Mouse (Mus musculus) embryonic facial prominence, embryonic 14.5 days (tissue): ENCODE results near the gene Gse1. TPM values are rescaled to one million over a fixed set of nuclear protein-coding genes. Genes with fewer than 3 reads are reported as not detected.

Source experiments
- ATAC-seq: fragments of 200-750 bp; cut with Nextera tagmentation; 2 replicates; pipeline ENCODE4 v1.8.0; 2017; ENCODE audit warnings: low read depth, moderate number of reproducible peaks, moderate TSS enrichment
- DNase-seq: peaks from one replicate; pipeline ENCODE4 v3.0.0-alpha.2; 2015; ENCODE audit warnings: low spot score
- H3K27ac ChIP-seq: fragments of 300-500 bp; sonication (generic); replicated peaks from 2 replicates; pipeline ENCODE4 v1.5.1; 2014; ENCODE audit warnings: low read depth, mild to moderate bottlenecking, low read length, moderate library complexity
- H3K27me3 ChIP-seq: fragments of 300-500 bp; sonication (generic); replicated peaks from 2 replicates; pipeline ENCODE4 v1.6.1; 2014; ENCODE audit warnings: low read length; ENCODE audit not compliant: control insufficient read depth, insufficient read depth
- H3K36me3 ChIP-seq: fragments of 300-500 bp; sonication (generic); 2 replicates; pipeline ENCODE4 v1.6.1; 2014; ENCODE audit warnings: low read length, mixed read lengths; ENCODE audit not compliant: control insufficient read depth, insufficient read depth
- H3K4me1 ChIP-seq: fragments of 300-500 bp; sonication (generic); 2 replicates; pipeline ENCODE4 v1.6.1; 2014; ENCODE audit warnings: antibody characterized with exemption, low read length; ENCODE audit not compliant: control insufficient read depth, insufficient read depth
- H3K4me2 ChIP-seq: fragments of 300-500 bp; sonication (generic); 2 replicates; pipeline ENCODE4 v1.6.1; 2014; ENCODE audit warnings: low read depth, mild to moderate bottlenecking, low read length, moderate library complexity, mixed read lengths
- H3K4me3 ChIP-seq: fragments of 300-500 bp; sonication (generic); 2 replicates; pipeline ENCODE4 v1.5.1; 2014; ENCODE audit warnings: low read depth, mild to moderate bottlenecking, low read length
- H3K9ac ChIP-seq: fragments of 300-500 bp; sonication (generic); 2 replicates; pipeline ENCODE4 v1.6.1; 2014; ENCODE audit warnings: low read depth, mild to moderate bottlenecking, low read length, moderate library complexity, mixed read lengths
- H3K9me3 ChIP-seq: fragments of 300-500 bp; sonication (generic); 2 replicates; pipeline ENCODE4 v1.6.1; 2016; ENCODE audit warnings: low read length; ENCODE audit not compliant: control insufficient read depth
- WGBS: fragments of 180-500 bp; shearing (Covaris S2); extraction: QIAGEN DNeasy Blood & Tissue Kit; methylation state at CpG from one replicate; pipeline ENCODE4 v1.1.7; 2014; 5-methylcytosine and 5-hydroxymethylcytosine counted together
- polyA plus RNA-seq: library from polyadenylated mRNA; unstranded; fragments of >200 nt; fragmentation: Nextera tagmentation; extraction: Ambion mirVana; gene quantifications from 2 replicates; pipeline ENCODE4 v1.2.1, GENCODE M21; 2014

The Gse1 gene
- polyA plus RNA-seq, 1 experiment from 2014 or later: 8.7 TPM

DNA sequence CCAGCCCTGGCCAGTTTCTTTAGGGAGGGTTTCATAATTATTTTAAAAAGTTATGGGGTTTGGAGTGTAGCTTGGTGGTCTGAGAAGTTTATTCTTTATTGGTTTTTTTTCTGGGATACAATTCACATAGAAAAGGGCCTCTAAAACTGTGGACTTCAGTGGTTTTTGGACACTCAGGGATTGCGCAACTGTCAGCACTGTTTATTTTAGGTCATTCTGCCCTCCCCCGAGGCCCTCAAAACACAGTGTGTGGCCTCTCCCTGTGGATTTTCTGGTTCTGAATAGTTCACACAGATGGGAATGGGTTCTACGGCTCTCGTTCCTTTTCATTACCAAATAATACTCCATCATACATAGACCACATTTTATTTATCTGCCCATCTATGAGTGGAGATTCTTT, 15.0 kb downstream of the Gse1 start:
- Histone ChIP-seq H3K27me3 (no peaks in the 10 kb centered on the region), H3K4me3 (no peak overlapping the region), H3K9me3 (0 out of 2 replicates have a peak, but pooled peaks cover 4% of the 10 kb centered on the region), H3K27ac (no peak overlapping the region), H3K4me2 (no peak overlapping the region), H3K4me1 (no peaks in the 10 kb centered on the region), H3K36me3 (peaks cover 23% of the 10 kb centered on the region), H3K9ac (no peak overlapping the region)
- DNase-seq: no peak
- 90% methylated on average over 4 of the region's 4 CpGs for WGBS
- ATAC-seq: no peak

DNA sequence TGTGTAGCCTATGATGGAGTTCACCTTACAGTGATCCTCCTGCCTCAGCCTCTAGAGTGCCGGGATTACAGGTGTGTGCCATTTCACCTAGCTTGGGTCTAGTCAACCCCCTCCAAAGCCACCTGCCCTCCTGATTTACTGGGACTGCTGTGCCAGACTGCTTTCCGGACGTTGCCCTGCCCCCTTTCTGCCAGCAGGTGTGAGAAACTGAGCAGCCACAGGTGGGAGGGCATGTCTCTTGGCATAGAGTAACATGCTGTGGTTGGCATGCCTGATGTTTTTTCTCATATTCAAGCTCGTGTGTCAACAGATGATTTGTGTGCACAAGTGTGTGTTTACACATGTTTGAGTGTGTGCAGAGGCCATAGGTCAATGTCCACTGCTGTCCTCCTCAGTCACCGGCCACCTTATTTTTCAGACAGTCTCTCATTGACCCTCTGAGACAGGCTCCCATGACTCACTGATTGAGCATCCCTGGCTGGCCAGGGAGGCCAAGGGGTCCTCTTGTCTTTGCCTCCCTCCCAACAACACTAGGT, 15.7 kb downstream of the Gse1 start:
- no peak overlapping the region for H3K4me2 ChIP-seq
- H3K27me3 ChIP-seq: no peaks in the 10 kb centered on the region
- H3K27ac ChIP-seq: no peak overlapping the region
- DNase-seq (no peak), ATAC-seq (no peak)
- H3K4me3 ChIP-seq: no peak overlapping the region
- H3K9me3 ChIP-seq: 0 out of 2 replicates have a peak, but pooled peaks cover 4% of the 10 kb centered on the region
- no peak overlapping the region for H3K9ac ChIP-seq
- peaks cover 22% of the 10 kb centered on the region for H3K36me3 ChIP-seq
- no peaks in the 10 kb centered on the region for H3K4me1 ChIP-seq
- 90% methylated on average over 5 of the region's 5 CpGs for WGBS

DNA sequence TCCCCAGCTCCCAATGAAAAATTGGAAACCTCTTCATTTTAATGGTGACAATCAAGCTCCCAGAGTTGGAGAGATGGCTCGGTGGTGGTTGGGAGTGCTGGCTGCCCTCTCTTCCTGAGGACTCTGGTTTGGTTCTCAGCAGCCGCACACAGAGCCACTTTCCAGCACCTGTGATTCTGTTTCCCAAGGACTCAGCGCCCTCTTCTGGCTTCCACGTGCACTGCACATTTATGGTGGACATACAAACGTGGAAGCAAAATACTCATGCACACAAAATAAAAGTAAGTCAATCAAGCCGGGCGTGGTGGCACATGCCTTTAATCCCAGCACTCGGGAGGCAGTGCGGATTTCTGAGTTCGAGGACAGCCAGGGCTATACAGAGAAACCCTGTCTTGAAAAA, 16.3 kb downstream of the Gse1 start:
- 92% methylated on average over 10 of the region's 10 CpGs for WGBS
- no peak for DNase-seq
- peaks cover 22% of the 10 kb centered on the region for H3K36me3 ChIP-seq

DNA sequence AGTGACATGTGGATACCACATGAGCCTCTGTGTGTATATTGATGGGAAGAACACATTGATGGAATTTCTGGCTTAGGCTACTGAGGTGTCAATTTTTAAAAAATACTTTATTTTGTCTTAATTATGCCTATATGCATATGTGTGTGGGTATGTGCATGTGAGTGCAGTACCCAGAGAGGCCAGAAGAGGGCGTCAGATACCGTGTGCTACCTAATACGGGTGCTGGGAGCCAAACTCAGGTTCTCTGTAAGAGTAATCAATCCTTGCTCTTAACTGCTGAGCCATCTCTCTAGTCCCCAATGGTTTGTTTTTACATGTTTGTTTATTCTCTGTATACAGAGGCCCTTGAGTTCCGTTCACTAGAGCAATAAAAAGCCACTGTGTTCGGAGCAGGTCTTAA, 19.4 kb downstream of the Gse1 start:
- no peak for ATAC-seq
- no peak overlapping the region for H3K9ac ChIP-seq
- 0 out of 2 replicates have a peak, but pooled peaks cover 4% of the 10 kb centered on the region for H3K9me3 ChIP-seq
- no peak overlapping the region for H3K4me2 ChIP-seq
- DNase-seq: no peak
- H3K36me3 ChIP-seq: peaks cover 13% of the 10 kb centered on the region
- H3K27ac ChIP-seq: no peak overlapping the region
- H3K4me1 ChIP-seq: peaks cover 21% of the 10 kb centered on the region; the same call in 1 of the 2 replicates
- no peaks in the 10 kb centered on the region for H3K27me3 ChIP-seq
- no peak overlapping the region for H3K4me3 ChIP-seq
- 84% methylated on average over 5 of the region's 5 CpGs for WGBS

More for the DNA sequence above, 16.3 kb downstream of the Gse1 start:
- no peak for ATAC-seq
- Histone ChIP-seq H3K4me3 (no peak overlapping the region), H3K27me3 (no peaks in the 10 kb centered on the region), H3K4me2 (no peak overlapping the region), H3K9ac (no peak overlapping the region), H3K4me1 (peaks cover 4% of the 10 kb centered on the region; the same call in 1 of the 2 replicates), H3K9me3 (0 out of 2 replicates have a peak, but pooled peaks cover 4% of the 10 kb centered on the region), H3K27ac (no peak overlapping the region)

DNA sequence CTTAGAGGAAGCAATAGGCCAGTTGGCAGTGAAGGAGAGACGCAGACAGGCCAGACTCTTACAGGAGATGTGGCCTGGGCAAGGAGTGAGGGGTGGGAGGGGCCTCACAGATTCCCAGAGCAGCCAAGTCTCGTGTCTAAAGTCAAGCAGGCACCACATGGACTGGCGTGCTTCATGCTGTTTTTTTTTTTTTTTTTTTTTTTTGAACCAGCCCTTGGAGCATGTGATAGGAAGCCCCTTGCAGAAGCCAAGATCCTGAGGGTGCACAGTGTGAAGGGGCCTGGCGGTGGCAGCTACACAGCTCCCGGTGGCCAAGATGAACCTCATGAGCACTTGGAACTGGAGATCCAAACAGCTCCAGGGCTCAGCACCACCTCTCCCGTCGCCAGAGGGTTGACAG, 19.8 kb downstream of the Gse1 start:
- no peak overlapping the region for H3K9ac ChIP-seq

DNA sequence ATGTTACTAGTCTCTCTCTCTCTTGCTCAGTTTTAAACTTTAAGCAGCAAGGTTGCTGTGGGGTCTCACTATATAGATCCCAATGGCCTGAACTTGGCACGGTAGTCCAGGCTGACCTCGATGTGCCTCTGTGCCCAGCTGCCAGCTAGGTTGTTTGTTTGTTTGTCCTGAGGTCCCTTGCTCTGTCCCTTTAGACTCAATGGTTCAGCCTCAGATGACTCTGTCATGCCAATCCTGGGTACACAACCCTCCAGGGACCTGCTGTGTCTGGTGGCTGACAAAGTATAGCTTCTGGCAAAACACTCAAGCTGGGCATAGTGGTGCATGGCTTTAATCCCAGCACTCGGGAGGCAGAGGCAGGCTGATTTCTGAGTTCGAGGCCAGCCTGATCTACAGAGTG, 20.2 kb downstream of the Gse1 start:
- WGBS: 92% methylated on average over 4 of the region's 4 CpGs
- no peak overlapping the region for H3K27ac ChIP-seq
- no peak overlapping the region for H3K4me2 ChIP-seq
- peaks cover 21% of the 10 kb centered on the region; the same call in 1 of the 2 replicates for H3K4me1 ChIP-seq
- 0 out of 2 replicates have a peak, but pooled peaks cover 4% of the 10 kb centered on the region for H3K9me3 ChIP-seq
- H3K4me3 ChIP-seq: no peak overlapping the region
- ATAC-seq (no peak), DNase-seq (no peak)
- peaks cover 13% of the 10 kb centered on the region for H3K36me3 ChIP-seq
- no peak overlapping the region for H3K9ac ChIP-seq
- no peaks in the 10 kb centered on the region for H3K27me3 ChIP-seq

More for the DNA sequence above, 19.8 kb downstream of the Gse1 start:
- DNase-seq: no peak
- Histone ChIP-seq H3K9me3 (0 out of 2 replicates have a peak, but pooled peaks cover 4% of the 10 kb centered on the region), H3K27me3 (no peaks in the 10 kb centered on the region), H3K4me2 (no peak overlapping the region), H3K36me3 (peaks cover 13% of the 10 kb centered on the region), H3K4me1 (peaks cover 21% of the 10 kb centered on the region; the same call in 1 of the 2 replicates), H3K27ac (no peak overlapping the region), H3K4me3 (no peak overlapping the region)
- no peak for ATAC-seq
- WGBS: 70% methylated on average over 6 of the region's 7 CpGs

DNA sequence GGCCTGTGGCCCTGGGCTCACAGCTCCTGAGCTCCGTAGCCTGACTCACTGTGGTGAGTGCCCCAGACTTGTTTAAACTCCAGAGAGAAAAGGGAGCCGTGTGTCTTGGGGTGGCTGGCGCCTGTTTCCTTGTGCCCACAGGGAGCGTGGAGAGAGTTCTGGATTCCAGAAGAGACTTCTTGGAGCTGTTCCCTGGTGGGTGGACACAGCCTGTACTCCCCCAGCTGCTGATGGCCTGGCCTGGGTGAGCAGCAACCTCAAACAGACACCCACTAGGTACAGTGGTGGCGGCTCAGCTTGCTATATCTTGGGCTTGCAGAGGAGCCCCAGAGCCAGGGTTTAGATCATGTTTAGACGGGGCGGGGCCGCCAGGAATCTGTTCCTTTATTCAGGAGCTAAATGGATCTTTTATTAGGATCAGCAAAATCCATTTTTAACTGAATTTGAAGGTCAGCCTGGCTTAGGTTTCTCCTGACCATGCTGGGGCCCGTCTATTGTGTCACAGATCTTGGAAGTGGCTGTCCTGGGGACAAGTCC, 21.6 kb downstream of the Gse1 start:
- H3K4me1 ChIP-seq: peaks cover 21% of the 10 kb centered on the region; the same call in 1 of the 2 replicates
- no peak for DNase-seq
- no peak overlapping the region for H3K4me3 ChIP-seq
- peak overlapping the region; percentile 68; the same call in 1 of the 2 replicates for H3K27ac ChIP-seq
- no peak for ATAC-seq
- H3K9ac ChIP-seq: peak overlapping the region; percentile 23; the same call in 1 of the 2 replicates
- H3K4me2 ChIP-seq: no peak overlapping the region
- no peaks in the 10 kb centered on the region for H3K9me3 ChIP-seq
- H3K36me3 ChIP-seq: no peaks in the 10 kb centered on the region
- no peaks in the 10 kb centered on the region for H3K27me3 ChIP-seq
- 59% methylated on average over 9 of the region's 9 CpGs for WGBS

DNA sequence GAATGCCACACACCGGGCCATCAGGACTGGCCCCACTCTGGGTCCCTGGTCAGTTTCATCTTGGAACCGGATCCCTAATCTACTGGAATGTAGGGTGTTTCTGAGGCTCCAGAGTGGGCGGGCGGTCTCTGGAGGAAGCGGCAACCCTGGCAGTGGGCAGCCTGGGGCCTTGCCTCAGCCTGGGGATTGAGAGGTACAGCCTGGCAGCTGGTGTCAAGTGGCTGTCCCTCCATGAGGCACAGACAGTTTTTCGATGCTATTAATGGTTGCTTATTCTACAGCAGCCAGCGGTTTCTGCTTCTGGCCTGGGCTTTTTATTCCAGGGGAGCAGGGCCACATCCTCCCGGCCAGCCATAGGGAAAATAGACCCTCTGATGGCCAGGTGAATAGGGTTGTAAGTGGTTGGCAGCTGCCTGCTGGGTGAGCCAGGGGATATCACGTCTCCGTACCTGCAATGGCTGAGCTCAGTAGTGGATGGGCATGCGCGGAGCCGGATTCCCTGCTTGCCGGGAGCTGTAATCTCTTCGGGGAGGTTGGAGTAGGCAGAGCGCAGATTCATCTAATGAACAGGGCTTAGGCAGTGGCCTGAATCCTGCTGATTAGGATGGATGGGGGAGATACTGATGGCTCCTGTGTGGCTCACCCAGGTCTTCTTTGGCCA, 22.6 kb downstream of the Gse1 start:
- peak; percentile 15; the same call in 1 of the 2 replicates for ATAC-seq
- 67% methylated on average over 16 of the region's 16 CpGs for WGBS
- H3K4me2 ChIP-seq: no peak overlapping the region
- H3K4me3 ChIP-seq: no peak overlapping the region
- peak overlapping the region; percentile 13; the same call in 1 of the 2 replicates for H3K27ac ChIP-seq
- no peaks in the 10 kb centered on the region for H3K36me3 ChIP-seq
- H3K9ac ChIP-seq: peak overlapping the region; percentile 3; the same call in 1 of the 2 replicates
- H3K4me1 ChIP-seq: peaks cover 23% of the 10 kb centered on the region
- no peaks in the 10 kb centered on the region for H3K27me3 ChIP-seq
- no peak for DNase-seq
- no peaks in the 10 kb centered on the region for H3K9me3 ChIP-seq
